Mouse (Mus musculus) small intestine, adult 2 months (tissue): Measurements from ENCODE around the gene Nhlh1.

Experiments used
- CTCF ChIP-seq: fragments of 200-500 bp; IDR thresholded peaks from 2 replicates; pipeline ENCODE4 v1.5.1; 2012; ENCODE audit warnings: low read depth, mild to moderate bottlenecking, control low read depth, inconsistent platforms, low read length, moderate library complexity, mixed read lengths; ENCODE audit not compliant: insufficient replicate concordance, insufficient read length; ENCODE audit errors: extremely low read depth
- POLR2A ChIP-seq: fragments of 200-500 bp; IDR thresholded peaks from 2 replicates; pipeline ENCODE4 v1.6.1; 2012; ENCODE audit warnings: low read depth, mild to moderate bottlenecking, control low read depth, inconsistent platforms, low read length, moderate library complexity

- TF ChIP-seq POLR2A (no peak), CTCF (no peak)
These were observed 31.0 kb downstream of the Nhlh1 start for GRCm38 (mm10) chr1:172026201-172026901.
